Mouse (Mus musculus) E14TG2a.4 (cell line): Measurements from ENCODE around the gene Ctbp2.

Experiments used
- CTCF ChIP-seq: conservative IDR thresholded peaks from 2 replicates; pipeline ENCODE4 v1.5.1; 2014; ENCODE audit warnings: low read length
- NANOG ChIP-seq: IDR thresholded peaks from 2 replicates; pipeline ENCODE4 v1.6.1; 2014; ENCODE audit warnings: borderline replicate concordance, low read length, mixed read lengths
- POU5F1 ChIP-seq: IDR thresholded peaks from 2 replicates; pipeline ENCODE4 v1.6.1; 2014; ENCODE audit warnings: low read length, borderline replicate concordance

DNA sequence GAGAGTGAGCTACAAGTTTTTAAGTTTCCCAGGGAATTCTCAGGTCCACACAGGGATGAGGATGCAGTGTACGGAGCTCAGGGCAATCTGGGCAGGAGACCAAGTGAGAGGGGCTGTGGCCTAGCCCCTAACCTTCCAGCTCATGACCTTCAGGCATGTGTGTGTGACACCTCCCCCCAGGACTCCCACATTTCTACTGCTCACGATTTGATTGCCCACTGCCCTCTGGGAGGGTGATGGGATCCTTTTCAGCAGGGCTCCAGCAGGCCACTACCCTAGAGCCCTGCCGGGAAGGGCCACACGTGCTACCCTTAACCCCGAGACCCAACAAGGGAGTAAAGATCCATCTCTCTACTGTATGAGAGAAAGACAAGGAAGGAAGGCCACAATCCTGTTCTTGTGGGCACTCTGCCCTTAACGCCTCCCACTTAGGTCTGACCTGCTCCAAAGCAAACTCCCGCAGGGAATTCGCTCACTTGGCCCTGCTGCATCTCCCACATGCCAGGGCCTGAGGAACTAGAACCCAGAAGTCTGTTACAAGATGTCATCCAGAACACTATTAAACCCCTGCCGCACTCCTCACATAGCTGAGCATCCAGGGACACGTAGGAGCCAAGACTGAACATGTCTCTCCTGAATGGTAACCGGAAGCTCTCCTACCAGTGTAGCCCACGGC lies 25.9 kb downstream of the Ctbp2 start:
- TF ChIP-seq NANOG = no peak
- TF ChIP-seq CTCF = no peak
- no peak for TF ChIP-seq POU5F1
